Mouse (Mus musculus): ENCODE measurements around the gene Fam69b. TPM values are rescaled to one million over a fixed set of nuclear protein-coding genes. Genes with fewer than 3 reads are reported as not detected.

Fam69b gene
- polyA plus RNA-seq, 1 experiment = 5.3 TPM

- Histone ChIP-seq H3K4me3 (ENCODE audit: low read depth, low read length) (peak overlapping the region; percentile 99), H3K9me3 (replicated peaks; ENCODE audit: control insufficient read depth, insufficient read depth, low read length, poor library complexity, severe bottlenecking) (no peaks in the 10 kb centered on the region), H3K36me3 (ENCODE audit: control insufficient read depth, insufficient read depth, low read length, poor library complexity, severe bottlenecking) (peaks cover 32% of the 10 kb centered on the region), H3K27ac (ENCODE audit: insufficient read depth, low read length) (peak overlapping the region; percentile 55), H3K9ac (ENCODE audit: low read depth, poor library complexity, severe bottlenecking) (peak overlapping the region; percentile 100), H3K27me3 (ENCODE audit: control insufficient read depth, insufficient read depth, low read length, poor library complexity, severe bottlenecking) (no peaks in the 10 kb centered on the region), H3K4me1 (ENCODE audit: control insufficient read depth, insufficient read depth, low read length) (no peaks in the 10 kb centered on the region)
- no peak for TF ChIP-seq POLR2A (IDR thresholded peaks at IDR 0.05; ENCODE audit: insufficient read depth, low read length)
- no peak for TF ChIP-seq CTCF (IDR thresholded peaks at IDR 0.05; ENCODE audit: low read depth, low read length)
- TF ChIP-seq EP300 (IDR thresholded peaks at IDR 0.05; ENCODE audit: insufficient read depth, low read depth, low read length) = no peak
Measured at GRCm38 (mm10) chr2:26638039-26638438, 9.8 kb downstream of the Fam69b start.

DNA sequence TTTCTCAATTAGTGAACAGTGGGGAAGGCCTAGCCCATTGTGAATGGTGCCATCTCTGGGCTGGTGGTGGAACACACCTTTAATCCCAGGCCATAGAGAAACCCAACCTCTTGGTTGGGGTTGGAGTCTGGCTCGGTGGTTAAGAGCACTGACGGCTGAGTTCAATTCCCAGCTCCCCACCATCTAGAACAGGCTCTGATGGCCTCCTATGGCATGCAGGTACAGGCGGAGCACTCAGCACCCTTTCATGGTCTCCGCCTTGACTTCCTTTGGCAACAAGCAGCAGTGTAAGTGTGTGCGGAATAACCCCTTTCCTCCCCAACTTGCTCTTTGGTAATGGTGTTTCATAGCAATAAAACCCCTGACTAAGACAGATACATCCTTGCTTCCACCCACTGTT lies 10.3 kb downstream of the Fam69b start:
- Histone ChIP-seq H3K9me3 (replicated peaks; ENCODE audit: control insufficient read depth, insufficient read depth, low read length, poor library complexity, severe bottlenecking) (no peaks in the 10 kb centered on the region), H3K27ac (ENCODE audit: insufficient read depth, low read length) (peak overlapping the region; percentile 55), H3K27me3 (ENCODE audit: control insufficient read depth, insufficient read depth, low read length, poor library complexity, severe bottlenecking) (no peaks in the 10 kb centered on the region), H3K9ac (ENCODE audit: low read depth, poor library complexity, severe bottlenecking) (peak overlapping the region; percentile 100), H3K36me3 (ENCODE audit: control insufficient read depth, insufficient read depth, low read length, poor library complexity, severe bottlenecking) (peaks cover 32% of the 10 kb centered on the region), H3K4me1 (ENCODE audit: control insufficient read depth, insufficient read depth, low read length) (no peaks in the 10 kb centered on the region), H3K4me3 (ENCODE audit: low read depth, low read length) (peak overlapping the region; percentile 99)
- no peak for TF ChIP-seq POLR2A (IDR thresholded peaks at IDR 0.05; ENCODE audit: insufficient read depth, low read length)
- TF ChIP-seq EP300 (IDR thresholded peaks at IDR 0.05; ENCODE audit: insufficient read depth, low read depth, low read length) = no peak
- TF ChIP-seq CTCF (IDR thresholded peaks at IDR 0.05; ENCODE audit: low read depth, low read length) = no peak

GRCm38 (mm10) chr2:26639083-26639482 lies 10.8 kb downstream of the Fam69b start:
- peak overlapping the region; percentile 99 for H3K4me3 ChIP-seq (ENCODE audit: low read depth, low read length)
- H3K9me3 ChIP-seq (replicated peaks; ENCODE audit: control insufficient read depth, insufficient read depth, low read length, poor library complexity, severe bottlenecking) = no peaks in the 10 kb centered on the region
- peaks cover 1% of the 10 kb centered on the region for H3K4me1 ChIP-seq (ENCODE audit: control insufficient read depth, insufficient read depth, low read length)
- peaks cover 32% of the 10 kb centered on the region for H3K36me3 ChIP-seq (ENCODE audit: control insufficient read depth, insufficient read depth, low read length, poor library complexity, severe bottlenecking)
- peak overlapping the region; percentile 100 for H3K9ac ChIP-seq (ENCODE audit: low read depth, poor library complexity, severe bottlenecking)
- H3K27ac ChIP-seq (ENCODE audit: insufficient read depth, low read length) = peak overlapping the region; percentile 55
- TF ChIP-seq EP300 (IDR thresholded peaks at IDR 0.05; ENCODE audit: insufficient read depth, low read depth, low read length) (no peak), POLR2A (IDR thresholded peaks at IDR 0.05; ENCODE audit: insufficient read depth, low read length) (no peak), CTCF (IDR thresholded peaks at IDR 0.05; ENCODE audit: low read depth, low read length) (peak; percentile 43)
- H3K27me3 ChIP-seq (ENCODE audit: control insufficient read depth, insufficient read depth, low read length, poor library complexity, severe bottlenecking) = no peaks in the 10 kb centered on the region

GRCm38 (mm10) chr2:26639838-26640830 lies 11.9 kb downstream of the Fam69b start:
- peaks cover 4% of the 10 kb centered on the region for H3K4me1 ChIP-seq (ENCODE audit: control insufficient read depth, insufficient read depth, low read length)
- H3K9me3 ChIP-seq (replicated peaks; ENCODE audit: control insufficient read depth, insufficient read depth, low read length, poor library complexity, severe bottlenecking) = no peaks in the 10 kb centered on the region
- H3K27ac ChIP-seq (ENCODE audit: insufficient read depth, low read length) = peak overlapping the region; percentile 82
- H3K36me3 ChIP-seq (ENCODE audit: control insufficient read depth, insufficient read depth, low read length, poor library complexity, severe bottlenecking) = peaks cover 32% of the 10 kb centered on the region
- no peaks in the 10 kb centered on the region for H3K27me3 ChIP-seq (ENCODE audit: control insufficient read depth, insufficient read depth, low read length, poor library complexity, severe bottlenecking)
- H3K4me3 ChIP-seq (ENCODE audit: low read depth, low read length) = peak overlapping the region; percentile 99
- TF ChIP-seq EP300 (IDR thresholded peaks at IDR 0.05; ENCODE audit: insufficient read depth, low read depth, low read length) (peak; percentile 53; the same call in 1 of the 2 replicates), CTCF (IDR thresholded peaks at IDR 0.05; ENCODE audit: low read depth, low read length) (peak; percentile 82), POLR2A (IDR thresholded peaks at IDR 0.05; ENCODE audit: insufficient read depth, low read length) (peak; percentile 83)
- peak overlapping the region; percentile 100 for H3K9ac ChIP-seq (ENCODE audit: low read depth, poor library complexity, severe bottlenecking)

- peak overlapping the region; percentile 100 for H3K9ac ChIP-seq (ENCODE audit: low read depth, poor library complexity, severe bottlenecking)
Measured at GRCm38 (mm10) chr2:26641006-26641647, 12.9 kb downstream of the Fam69b start.

More at GRCm38 (mm10) chr2:26641006-26641647, 12.9 kb downstream of the Fam69b start:
- H3K4me3 ChIP-seq (ENCODE audit: low read depth, low read length) = no peak overlapping the region
- H3K4me1 ChIP-seq (ENCODE audit: control insufficient read depth, insufficient read depth, low read length) = peaks cover 4% of the 10 kb centered on the region
- no peaks in the 10 kb centered on the region for H3K9me3 ChIP-seq (replicated peaks; ENCODE audit: control insufficient read depth, insufficient read depth, low read length, poor library complexity, severe bottlenecking)
- no peaks in the 10 kb centered on the region for H3K27me3 ChIP-seq (ENCODE audit: control insufficient read depth, insufficient read depth, low read length, poor library complexity, severe bottlenecking)
- H3K36me3 ChIP-seq (ENCODE audit: control insufficient read depth, insufficient read depth, low read length, poor library complexity, severe bottlenecking) = peaks cover 32% of the 10 kb centered on the region
- H3K27ac ChIP-seq (ENCODE audit: insufficient read depth, low read length) = peak overlapping the region; percentile 69; the same call in 1 of the 2 replicates
- no peak for TF ChIP-seq CTCF (IDR thresholded peaks at IDR 0.05; ENCODE audit: low read depth, low read length)
- no peak for TF ChIP-seq EP300 (IDR thresholded peaks at IDR 0.05; ENCODE audit: insufficient read depth, low read depth, low read length)
- no peak for TF ChIP-seq POLR2A (IDR thresholded peaks at IDR 0.05; ENCODE audit: insufficient read depth, low read length)
